Mouse (Mus musculus) embryo, embryonic 11.5 days (tissue): ENCODE measurements around the gene Sv2b.

Experiments
- DNase-seq: peaks from one replicate; pipeline ENCODE4 v3.0.0-alpha.2; 2012; ENCODE audit warnings: low read depth, low spot score

The Sv2b gene

DNA sequence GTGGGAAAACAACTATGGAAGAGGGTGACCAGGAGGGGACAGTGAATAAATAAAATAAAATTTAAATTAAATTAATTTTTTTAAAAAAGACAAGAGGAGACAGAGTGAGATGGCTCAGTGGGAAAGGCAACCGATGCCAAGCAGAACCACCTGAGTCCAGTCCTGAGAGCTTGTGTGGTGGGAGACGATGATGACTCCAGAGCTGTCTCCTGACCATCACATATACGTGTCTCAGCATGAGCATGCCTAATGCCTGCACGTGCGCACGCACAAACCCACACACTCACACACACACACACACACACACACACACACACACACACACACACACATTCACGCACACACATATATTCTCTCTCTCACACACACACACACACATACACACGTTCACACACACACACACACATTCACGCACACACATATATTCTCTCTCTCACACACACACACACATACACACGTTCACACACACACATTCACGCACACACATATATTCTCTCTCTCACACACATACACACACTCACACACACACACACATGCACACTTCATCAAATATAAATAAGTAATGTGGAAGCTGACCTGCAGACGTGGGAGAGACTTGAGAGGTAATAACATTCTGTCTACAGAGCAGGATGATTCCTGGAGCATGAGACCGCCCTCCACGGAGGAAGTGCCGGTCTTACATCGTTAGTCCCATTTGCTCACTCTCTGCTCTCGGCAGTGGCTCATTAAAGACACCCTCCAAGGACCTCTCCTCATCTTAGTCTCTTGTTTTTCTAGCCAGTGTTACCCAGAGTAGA, 206.3 kb downstream of the Sv2b start:
- DNase-seq: no peak

DNA sequence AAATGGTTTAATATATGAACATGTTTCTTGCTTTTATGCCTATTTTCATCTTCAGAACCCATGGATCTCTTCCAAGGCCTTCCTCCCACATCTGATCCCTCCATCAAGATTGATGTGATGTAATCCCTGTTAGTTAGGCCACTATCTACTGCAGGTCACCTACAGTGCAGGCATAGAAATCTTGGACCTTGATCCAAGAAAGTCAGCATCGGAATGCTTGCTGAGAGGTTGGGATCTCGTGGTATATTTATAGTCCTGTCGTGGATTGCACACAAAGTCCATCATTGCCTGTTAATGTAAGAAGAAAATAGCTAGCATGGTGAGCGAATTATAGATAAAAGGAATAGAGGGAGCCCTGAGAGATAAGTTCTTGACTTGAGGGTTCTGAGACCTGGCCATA, 223.6 kb downstream of the Sv2b start:
- no peak for DNase-seq

DNA sequence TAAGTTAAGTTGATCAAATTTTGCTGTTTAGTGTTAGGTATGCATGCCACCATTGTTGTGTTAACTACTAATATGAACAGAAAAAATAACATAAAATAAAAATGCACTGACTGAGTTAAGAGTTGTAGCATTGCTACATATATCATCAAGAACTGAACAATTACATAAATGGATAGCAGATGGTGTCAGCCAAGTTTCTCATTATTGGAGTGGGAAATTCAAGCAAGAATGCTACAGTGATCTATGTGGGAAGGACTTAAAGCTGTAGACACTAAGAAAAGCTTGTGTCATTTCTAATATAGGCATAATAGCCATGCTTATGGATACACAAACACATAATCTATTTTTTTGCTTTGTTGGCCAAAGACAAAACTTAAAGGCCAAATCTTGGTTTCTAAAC, 228.9 kb downstream of the Sv2b start:
- no peak for DNase-seq

DNA sequence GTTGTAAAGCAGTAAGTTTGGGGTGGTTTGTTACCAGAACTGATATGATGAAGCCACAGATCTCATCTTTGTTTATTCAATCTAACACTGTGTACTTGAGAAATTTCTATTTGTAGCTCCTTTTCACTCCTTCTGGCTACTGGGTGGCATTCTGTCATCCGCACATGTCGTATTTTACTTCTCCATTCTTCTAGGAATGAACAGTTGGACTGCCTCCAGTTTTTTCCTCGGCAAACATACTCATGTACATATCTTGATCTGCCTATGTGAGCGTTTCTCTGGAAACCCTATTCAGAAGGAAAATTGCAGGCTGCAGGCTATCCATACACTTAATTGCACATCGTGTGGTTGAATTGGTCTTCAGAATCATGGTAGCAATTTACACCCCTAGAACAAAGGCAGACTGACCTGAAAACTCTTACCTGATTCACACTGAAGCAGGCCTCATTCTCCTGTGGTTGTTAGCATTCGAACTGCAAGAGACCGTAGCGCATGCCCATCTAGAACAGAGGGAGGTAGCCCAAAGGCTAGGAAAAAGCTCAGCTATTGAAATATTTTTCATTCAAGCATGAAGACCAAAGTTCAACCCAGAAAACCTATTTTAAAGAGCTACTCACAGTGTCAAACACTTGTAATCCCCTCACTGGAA, 231.4 kb downstream of the Sv2b start:
- DNase-seq: no peak
